Mouse (Mus musculus) left cerebral cortex, adult 9 months (tissue): ENCODE data around the gene 9130204L05Rik.

Source experiments
- DNase-seq, 2 experiments: peaks; one replicate each; pipeline ENCODE4 v3.0.0; 2022; ENCODE audit warnings: low spot score in 2 of 2

9130204L05Rik gene

DNA sequence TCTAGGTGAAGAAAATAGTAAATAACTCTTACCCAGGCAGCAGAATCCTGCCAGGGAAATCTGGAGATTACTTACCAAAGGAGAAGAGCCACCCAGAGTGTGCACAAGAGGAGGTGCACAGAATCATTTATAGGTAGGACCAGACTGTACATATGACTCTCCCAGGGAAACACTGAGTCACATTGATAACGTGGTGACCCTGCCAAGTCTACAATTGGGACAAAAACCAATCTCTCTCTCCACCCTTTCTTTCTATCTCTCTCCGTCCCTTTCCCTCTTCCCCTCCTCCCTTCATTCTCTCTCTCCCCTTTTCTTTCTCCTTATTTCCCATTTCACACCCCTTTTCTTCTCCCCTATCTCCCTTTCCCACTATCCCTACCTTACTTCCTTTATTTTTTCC, at the start of gene 9130204L05Rik:
Gene 9130204L05Rik, minus strand, starts transcription at position 101 of the 400 bp plus-strand sequence.
- no peak for DNase-seq

DNA sequence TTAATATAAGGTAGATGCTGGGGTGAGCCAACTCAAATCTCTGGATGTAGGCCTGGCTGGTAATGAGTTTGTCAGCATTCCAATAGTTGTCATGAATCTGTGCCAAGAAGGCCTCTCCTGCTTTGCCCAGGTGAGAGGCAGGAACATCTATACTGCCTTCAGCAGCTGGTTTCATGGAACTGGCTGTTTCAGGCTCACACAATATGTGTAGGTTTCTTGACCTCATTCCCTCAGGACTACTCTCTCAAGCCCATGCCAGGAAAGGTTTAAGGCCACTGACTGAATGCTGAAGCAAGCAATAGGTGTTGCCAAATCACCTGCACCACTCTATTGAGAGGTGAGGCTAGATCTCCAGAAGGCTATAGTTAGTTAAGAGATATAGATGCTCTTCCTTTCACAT, 18.1 kb upstream of the 9130204L05Rik start:
- DNase-seq = no peak

DNA sequence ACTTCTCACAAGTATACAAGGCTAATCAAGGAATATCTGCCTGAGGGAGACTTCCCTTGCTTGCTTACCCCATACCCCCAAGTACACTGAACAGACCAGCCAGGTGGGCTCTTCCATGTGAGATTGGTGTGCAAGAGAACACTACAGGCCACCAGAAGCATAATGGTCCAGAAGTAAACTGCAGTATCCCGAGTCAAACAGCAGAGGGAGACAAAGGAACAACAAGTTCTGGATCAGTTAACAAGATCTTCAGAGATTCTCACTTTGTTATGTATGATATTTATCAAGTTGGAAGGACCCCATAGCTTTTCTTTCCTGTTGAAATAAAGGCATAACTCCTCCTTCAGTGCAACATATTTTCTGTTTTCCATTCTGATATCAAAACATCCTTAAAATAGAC, 31.4 kb downstream of the 9130204L05Rik start:
- DNase-seq = no peak

DNA sequence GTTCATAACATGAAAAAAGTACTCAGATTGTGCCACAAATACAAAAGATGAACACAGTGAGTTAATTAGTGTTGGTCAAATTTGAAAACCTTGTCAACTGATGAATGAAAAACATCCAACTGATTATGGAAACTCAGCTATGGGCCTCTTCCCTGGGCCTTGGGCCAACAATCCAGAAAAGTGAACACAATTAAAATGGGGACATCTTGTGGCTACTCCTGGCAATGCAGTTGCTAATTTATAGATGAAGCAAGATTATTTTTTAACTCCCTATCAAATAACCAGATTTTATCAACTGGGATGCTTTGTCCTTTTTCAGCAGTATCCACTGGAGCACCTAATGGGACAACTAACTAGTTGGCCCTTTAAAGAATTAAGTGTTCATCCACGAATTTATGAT, 37.9 kb downstream of the 9130204L05Rik start:
- no peak for DNase-seq
